Mouse (Mus musculus): ENCODE results near the gene Flrt2. TPM values are rescaled to one million over a fixed set of nuclear protein-coding genes. Genes with fewer than 3 reads are reported as not detected.

Gene Flrt2
- total RNA-seq (2023): 0.89 TPM

DNA sequence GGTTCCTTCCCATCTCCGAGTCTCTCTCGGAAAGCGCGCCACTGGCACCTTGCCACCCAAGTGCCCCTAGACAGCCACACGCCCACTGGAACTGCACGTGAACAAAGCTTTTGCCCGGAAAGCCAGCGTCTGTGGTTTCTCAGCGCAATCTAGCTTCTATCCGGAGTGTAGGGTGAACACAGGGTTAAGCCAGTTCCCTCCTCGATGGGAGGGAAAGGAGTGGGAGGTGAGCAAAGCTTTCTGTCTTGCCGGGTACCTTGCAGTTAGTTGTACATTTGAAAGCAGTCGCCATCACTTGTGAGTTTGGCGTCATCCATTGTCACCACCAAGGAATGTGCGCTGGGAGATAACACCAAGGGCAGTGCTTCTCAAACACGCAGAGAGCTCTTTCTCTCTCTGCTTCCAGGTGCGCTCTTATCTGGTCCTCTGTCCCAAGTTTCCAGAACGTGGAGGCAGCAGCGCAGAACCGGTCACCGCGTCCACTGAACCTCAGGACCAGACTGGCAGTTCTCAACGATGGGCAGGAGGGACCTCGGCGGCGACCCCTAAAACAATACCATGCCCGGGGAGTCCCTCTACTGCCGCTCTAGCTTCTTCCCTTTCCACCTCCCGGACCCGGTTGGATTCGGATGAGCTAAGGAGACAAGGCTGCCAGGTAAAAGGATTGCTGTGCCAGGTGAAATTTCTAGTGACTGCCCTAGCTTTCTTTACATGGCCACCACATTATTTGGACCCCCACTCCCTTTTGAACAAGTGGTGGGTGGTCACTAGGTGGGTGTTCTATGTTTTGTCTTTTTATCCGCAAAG is at the start of gene Flrt2:
TSS of gene Flrt2 (plus strand) at position 266 of the 807 bp plus-strand sequence.

All from CD4-positive naive resting alpha-beta T cell, adult 57 days (primary cell).